Mouse (Mus musculus) kidney, postnatal 10 days (tissue): ENCODE data around the gene Cnnm1.

Source experiments
- DNase-seq: peaks from one replicate; pipeline ENCODE4 v3.0.0; 2021; ENCODE audit warnings: mixed read lengths

Cnnm1 gene

DNA sequence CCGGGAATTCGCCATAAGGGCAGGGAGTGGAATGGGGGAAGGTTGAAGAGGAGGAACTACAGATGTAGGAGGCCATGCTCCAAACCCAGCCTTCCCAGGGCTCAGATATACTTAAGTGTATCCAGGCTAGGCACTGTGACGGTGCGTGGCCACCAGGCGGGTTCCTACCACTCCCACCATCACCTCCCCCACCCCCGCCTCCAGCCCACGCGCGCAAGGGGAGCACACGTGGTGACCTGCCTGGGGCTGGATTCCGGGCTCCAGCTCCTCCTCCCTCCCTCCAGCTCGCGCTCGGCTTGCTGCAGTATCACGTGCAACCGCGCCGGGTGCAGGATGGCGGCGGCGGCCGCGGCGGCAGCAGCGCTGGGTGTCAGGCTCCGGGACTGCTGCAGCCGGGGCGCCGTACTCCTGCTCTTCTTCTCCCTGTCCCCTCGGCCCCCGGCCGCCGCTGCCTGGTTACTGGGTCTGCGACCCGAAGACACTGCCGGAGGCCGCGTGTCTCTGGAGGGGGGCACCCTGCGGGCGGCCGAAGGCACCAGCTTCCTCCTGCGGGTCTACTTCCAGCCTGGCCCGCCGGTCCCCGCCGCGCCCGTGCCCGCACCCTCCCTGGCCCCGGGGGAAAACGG is at the start of gene Cnnm1:
Gene Cnnm1 (plus strand): TSS at position 325 of the 626 bp plus-strand sequence.
- peak; percentile 70 for DNase-seq

DNA sequence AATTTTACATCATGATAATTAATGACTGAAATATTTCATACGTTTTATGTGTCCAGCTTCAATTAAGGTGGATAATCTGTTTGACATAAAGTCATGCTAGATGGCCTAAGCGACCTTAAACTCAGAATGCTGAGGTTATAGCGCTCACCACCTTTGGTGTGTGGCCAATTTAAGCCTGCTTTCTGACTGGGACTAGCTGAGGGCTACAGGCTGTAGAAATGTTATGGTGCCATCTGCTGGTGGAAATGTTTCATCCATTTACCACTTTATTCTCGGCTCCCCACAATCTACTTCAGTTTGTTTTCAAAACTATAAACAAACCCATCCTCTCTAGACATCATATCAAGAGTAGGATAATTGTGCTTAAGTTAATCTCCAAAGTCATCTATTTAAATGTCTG is 43.9 kb upstream of the Cnnm1 start:
- DNase-seq: peak; percentile 55

DNA sequence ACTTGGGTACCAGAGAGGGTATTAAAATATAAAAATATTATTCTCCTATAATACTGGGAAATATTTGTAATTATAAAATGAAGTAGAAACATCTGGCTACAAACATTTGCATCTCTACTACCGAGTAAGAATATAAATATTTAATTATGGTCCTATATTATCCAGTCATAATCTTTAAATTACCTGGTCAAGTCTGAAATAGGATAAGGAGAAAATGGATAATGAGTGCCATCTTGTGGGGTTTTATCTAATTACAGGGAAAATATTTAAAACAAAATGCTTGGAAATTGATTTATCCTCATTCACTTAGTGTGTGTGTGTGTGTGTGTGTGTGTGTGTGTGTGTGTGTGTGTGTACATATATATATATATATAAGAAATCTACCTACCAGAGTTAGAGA is 33.1 kb upstream of the Cnnm1 start:
- DNase-seq: no peak

DNA sequence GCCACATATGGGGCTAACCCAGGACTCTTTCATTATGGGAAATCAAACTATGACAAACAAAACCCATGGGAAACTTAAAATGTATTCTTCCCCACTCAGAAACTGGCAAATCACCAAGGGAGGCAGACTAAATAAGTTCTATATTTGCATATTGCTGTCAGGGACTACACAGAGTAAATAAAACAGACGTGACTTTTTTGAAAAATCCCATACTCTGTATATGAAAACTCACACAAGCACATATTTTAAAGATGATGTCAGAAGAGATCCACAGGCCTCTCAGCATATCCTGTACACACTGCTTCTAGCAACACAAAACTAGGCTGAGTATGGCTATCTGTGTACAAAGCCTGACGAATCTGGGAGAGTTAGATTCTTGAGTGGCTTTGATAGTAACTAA is 24.7 kb upstream of the Cnnm1 start:
- no peak for DNase-seq

DNA sequence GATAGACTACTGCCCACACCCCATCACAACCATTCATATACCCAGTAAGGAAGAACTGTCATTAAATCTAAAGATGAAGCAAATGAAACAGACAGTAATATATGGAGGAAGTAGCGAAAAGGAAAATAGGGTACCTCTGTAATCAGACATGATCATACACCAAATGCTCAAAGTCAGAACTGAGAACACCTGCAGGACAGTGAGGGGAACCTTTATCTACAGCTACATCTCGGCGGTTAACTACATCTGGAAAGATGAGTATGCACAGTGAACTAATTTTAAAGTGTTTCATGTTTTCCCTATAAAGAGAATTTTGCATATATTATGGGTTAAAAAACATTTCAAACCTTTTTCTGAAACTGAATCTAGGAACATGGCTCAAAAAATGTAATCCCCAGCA is 19.7 kb upstream of the Cnnm1 start:
- no peak for DNase-seq

DNA sequence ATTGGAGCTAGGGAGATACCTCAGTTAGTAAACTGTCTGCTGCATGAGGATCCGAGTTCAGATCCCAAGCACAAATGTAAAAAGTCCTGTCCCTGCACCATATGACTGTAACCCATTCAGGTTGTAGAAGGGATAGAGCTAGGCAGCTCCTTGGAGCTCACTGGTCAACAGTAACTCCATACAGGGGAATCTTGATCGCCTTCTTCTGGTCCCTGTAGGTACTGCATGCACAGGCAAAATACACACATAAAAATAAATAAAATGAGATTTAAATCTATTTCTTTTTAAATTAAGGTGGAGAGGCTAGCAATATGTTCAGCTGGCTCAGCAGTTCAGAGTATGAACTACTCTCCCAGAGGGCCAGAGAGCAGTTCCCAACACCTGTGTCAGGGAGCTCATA is 16.2 kb upstream of the Cnnm1 start:
- DNase-seq: no peak

DNA sequence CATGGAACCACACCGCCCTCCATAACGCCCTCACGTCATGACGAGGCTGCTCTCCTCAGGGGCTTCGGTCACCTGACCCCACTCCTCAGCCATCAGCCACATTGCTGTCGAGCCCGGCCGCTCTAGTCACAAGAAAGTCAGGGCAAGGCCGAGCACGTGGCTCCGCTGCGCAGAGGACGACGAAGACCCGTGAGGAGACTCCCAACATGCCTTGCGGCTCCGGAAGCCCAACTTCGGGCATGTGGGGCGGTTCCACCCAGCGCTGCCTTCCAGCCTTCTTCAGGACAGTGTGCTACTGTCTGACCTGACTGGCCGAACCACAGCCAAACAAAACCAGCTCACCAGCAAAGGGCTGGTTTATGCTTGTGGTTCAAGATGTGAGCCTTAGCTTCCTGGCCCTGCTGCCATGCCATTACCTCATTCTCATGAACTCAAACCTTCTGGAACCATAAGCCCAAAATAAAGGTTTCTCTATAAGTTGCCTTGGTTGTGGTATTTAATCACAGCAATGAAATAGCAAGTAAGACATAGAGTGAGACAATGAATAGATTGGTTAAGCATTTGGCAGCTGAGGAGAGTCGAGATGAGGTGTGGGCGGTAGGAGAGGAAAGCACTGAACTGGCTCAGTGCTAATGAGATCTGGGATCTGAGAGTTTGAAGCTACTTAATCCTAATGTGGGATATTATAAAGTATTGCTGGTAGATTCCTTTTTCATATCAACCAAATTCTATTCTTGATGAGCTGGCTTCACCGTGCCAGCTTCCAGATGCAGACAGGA is 12.6 kb upstream of the Cnnm1 start:
- DNase-seq: no peak

DNA sequence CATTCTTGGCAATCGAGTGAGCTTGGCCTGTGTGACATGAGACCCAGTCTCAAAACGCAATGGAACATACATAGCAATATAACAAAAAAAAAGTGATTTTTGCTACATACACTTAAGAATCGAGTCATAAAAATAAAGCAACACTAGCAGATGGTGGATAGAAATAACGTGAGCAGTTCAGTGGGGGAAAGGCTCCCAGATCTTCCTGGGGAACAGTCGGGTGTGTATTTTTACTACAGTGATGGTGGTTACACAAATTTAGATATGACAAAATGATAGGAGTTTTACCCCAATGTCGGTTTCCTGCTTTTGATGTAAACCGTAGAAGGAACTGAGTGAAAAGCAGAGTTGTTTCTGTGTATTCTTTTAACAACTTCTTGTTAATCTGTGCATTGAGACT is 990 bp upstream of the Cnnm1 start:
- no peak for DNase-seq

DNA sequence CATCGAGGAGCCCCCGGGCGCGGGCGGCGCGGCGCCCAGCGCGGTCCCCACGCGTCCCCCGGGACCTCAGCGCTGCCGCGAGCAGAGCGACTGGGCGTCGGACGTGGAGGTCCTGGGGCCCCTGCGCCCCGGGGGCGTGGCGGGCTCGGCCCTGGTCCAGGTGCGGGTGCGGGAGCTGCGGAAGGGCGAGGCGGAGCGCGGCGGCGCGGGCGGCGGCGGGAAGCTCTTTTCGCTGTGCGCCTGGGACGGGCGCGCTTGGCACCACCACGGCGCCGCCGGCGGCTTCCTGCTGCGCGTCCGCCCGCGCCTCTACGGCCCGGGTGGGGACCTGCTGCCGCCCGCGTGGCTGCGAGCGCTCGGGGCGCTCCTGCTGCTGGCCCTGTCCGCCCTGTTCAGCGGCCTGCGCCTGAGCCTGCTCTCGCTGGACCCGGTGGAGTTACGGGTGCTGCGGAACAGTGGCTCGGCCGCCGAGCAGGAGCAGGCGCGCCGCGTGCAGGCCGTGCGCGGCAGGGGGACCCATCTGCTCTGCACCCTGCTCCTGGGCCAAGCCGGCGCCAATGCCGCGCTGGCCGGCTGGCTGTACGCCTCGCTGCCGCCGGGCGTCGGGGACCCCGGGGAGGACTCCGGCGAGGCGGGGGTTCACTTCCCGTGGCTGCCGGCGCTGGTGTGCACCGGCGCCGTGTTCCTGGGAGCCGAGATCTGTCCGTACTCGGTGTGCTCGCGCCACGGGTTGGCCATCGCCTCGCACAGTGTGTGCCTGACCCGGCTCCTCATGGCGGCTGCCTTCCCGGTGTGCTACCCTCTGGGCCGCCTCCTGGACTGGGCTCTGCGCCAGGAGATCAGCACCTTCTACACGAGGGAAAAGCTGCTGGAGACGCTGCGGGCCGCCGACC is 778 bp downstream of the Cnnm1 start:
- DNase-seq: peak; percentile 64

DNA sequence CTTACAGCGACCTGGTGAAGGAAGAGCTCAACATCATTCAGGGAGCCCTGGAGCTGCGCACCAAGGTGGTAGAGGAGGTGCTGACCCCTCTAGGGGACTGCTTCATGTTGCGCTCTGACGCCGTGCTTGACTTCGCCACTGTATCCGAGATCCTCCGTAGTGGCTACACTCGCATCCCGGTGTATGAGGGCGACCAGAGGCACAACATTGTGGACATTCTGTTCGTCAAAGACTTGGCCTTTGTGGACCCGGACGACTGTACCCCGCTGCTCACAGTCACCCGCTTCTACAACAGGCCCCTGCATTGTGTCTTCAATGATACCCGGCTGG is 1.4 kb downstream of the Cnnm1 start:
- DNase-seq: no peak

DNA sequence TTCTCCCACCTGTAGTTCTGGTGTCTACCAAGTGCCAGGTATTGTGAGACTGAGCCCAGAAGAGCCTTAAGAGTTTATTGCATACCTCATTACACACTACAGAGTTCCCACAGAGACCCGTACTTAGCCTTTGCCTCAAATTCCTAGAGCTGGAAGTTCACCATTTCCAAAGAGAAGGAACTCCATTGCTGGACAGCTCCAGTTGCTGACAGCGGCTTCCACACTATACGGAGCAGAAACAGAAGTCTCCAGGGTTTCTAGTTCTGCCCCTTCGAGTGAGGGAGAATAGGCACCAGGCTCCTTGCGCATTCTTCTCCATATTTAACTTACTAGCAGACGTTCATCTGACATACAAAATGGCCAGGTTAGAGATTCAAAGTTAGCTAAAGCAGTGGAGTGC is 2.0 kb downstream of the Cnnm1 start:
- DNase-seq: peak; percentile 20

DNA sequence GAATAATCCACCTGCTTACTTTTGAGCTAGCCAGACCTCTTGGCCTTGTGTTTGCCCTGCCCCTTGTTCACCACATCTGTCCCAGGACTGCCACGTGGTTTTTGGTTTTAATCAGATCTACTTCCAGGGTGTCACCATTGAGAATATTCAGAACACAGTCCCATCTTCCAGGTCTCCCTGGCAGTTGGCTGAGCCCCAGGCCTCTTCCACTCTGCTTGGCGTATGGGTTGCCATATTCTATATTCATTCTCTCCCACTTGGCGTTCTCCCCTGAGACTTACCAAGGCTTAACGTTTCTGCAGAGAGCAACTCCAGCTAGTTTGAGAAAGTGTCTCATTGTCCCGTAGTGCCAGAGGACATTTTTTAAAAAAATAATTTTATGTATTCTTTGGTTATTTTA is 2.7 kb downstream of the Cnnm1 start:
- no peak for DNase-seq

DNA sequence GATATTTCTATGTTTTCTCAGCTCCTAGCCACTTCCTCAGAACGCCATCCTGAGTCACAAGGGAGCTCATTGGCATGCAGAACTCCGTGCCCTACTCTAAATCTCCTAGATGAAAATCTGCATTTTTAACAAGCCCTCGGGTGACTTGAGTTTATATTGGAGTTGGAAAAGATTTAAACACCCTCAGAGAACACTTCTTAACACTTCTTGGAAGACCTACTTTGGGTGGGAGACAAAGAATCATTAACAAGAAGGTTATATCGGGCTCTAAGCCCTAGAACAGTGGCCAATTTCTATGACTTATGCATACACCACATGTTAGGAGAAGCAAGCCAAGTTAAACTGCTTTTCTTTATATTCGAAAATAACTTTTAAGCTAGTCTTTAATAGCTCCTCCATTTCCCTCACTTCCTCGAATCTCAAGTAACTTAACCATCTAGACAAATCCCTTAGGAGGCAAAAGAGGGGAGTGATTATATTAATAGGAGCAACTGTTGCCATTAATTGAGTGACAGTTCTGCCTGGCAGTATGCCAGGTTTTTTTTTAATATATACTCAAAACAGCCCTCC is 4.5 kb downstream of the Cnnm1 start:
- DNase-seq: no peak

DNA sequence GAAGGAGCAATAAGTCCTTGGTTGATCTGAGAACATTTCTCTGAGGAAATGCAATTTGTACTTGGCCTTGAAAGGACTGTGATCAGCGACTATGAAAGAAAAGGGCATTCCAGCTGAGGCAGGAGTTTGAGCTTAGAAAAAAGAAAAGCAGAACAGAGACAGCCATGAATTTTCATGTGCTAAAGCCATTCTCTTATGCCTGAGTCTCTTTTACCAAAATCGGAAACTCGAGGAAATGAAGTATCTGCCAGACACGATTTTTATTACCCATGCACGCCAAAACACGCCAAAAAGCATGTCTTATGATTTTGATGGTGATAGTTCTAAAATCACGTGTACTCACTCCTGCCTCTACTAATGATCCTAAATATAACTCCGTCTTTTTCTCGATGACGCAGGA is 11.3 kb downstream of the Cnnm1 start:
- no peak for DNase-seq

DNA sequence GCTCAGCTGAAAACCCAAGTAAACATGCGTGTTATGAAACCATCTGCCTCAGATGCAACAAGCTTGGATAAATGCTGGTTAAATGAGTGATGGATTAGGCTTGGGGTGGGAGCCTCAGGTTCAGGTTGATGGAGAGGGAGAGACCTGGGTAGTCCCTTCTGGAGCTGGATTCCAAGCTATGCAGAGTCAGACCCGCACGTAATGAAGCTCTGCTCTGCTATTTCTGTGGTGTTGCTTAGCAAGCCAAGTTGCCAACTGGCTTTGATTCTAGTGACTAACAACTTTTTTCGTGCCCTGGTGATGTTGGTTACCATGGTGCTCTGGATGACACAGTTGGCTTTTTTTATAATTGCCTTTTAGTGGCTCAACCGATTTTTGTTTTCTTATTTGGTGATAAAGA is 11.9 kb downstream of the Cnnm1 start:
- DNase-seq: no peak

DNA sequence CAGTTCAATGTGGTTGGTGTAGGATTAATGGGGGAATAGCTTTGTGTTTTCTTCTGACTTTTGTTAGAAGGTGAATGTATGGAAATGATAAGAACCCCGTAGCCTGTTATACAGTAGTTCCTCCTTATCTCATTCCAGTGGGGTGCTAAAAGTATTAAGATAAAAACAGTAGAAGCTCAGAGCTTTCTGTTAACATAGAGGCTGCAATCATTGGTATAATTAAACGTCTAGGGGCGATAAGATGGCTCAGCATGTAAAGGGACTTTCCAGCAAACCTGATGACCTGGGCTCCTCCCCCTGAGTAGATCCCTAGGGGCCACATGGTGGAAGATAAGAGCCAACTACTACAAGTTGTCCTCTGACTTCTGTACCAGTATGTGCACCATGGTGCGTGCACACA is 12.8 kb downstream of the Cnnm1 start:
- DNase-seq: no peak

DNA sequence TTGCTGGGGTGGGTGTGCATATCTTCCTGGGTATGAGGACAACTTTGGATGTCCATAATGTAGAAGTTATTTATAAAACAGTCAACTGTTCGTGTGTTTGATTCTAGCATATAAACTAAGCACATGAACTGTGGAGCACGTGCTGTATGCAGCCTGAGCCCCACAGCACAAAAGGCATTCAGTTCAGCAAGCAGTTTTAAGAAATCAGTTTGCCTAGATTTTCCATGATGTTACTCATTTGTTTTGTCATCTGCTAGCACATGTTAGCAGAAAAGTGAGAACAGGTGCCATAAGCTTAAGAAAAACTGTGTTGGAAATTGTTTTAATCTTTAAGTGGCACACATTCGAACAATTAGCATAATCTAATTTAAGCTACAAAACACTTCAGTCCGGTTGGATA is 19.7 kb downstream of the Cnnm1 start:
- no peak for DNase-seq

DNA sequence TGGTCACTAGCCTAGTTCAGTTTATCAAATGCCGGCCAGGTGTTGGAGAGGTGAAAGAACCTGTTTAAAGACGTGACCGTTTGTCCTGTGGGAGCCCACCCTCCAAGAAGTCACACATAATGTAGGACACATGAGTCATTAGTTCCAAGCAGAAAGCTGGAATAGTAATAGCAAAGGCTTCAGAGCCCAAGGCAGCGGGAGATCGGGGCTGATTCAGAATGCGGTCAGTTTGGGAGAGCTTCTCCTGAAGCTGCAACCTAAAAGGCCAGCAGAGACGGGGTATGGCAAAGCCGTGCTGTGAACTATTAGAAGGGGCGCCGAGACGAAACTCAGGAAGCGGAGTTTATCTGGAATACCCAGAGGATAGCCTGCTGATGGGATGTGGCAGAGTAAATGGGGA is 20.2 kb downstream of the Cnnm1 start:
- no peak for DNase-seq

DNA sequence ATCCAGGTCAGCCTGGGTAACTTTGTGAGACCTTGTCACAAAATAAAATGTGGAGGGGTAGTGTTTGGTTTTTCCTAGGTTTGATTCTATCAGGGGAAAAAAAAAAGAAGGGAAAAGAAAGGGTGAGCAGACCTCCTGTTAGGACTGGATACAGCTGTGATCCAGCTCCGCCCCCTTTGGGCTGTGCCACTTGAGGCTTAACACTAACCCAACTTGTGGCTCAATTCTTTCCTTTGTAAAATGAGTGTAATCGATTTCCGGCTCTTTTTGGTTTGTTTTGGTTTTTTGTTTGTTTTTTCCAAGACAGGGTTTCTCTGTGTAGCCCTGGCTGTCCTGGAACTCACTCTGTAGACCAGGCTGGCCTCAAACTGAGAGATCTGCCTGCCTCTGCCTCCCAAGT is 21.9 kb downstream of the Cnnm1 start:
- no peak for DNase-seq

DNA sequence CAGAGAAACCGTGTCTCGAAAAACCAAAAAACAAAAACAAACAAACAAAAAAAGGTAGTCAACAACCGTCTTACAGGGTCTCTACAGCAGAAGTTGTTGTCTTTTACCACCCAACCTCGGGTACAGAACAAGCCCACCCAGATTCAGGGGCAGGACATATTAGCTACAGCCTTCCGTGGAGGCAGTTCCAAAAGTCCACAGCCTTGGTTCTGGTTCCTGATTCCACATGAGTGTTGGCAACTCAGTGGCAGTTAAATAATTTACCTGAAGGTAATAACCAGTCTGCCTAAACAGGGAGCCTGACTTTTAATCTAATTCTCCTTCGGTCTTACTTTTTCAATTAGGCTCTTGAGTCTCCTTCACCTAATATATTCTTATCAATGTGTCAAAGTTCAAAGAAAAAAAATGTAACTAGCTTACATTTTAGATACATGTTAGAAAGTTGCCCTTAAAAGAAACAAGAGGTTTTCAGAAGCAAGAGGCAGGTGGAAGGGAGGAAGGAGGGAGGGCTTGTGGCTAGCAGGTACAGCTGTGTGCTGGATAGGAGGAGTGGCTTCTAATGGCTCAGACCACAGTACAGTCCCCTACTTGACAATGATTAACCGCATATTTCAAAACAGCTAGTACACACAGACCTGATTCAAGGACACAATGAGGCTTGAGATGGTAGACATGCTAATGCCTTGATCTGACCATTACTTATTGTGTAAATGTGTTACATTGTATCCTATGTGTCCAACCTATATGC is 23.5 kb downstream of the Cnnm1 start:
- DNase-seq: peak; percentile 39

DNA sequence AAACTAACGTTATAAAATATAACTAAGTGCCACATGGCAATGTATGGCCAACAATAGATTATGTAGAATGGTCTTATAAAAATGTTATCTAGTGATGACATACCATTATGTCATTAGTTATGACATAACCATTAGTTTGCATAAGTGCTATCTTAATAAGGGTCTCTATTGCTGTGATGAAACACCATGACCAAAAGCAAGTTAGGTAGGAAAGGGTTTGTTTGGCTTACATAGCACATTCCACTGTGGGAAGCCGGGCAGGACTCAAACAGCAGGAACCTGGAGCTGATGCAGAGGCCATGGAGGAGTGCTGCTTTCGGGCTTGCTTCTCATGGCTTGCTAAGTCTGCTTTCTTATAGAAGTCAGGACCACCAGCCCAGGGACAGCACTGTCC is 24.1 kb downstream of the Cnnm1 start:
- DNase-seq: no peak

DNA sequence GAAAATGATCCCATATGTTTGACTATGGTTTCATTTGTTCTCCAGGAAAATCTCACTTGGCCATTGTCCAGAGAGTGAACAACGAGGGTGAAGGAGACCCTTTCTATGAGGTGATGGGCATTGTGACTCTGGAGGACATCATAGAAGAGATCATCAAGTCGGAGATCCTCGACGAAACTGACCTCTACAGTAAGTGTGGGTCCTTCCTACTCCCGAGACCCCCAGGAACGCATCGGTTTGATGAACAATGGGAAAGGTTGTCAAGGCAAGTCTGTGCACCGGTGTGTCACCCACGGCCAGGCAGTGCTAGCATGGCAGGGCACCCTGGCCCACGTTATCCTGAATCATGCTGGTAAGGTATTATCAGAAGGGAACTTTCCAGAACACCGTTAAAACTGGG is 24.8 kb downstream of the Cnnm1 start:
- no peak for DNase-seq
